ENCODE assay signal across 8 mouse cellular contexts in the genomic region with DNA sequence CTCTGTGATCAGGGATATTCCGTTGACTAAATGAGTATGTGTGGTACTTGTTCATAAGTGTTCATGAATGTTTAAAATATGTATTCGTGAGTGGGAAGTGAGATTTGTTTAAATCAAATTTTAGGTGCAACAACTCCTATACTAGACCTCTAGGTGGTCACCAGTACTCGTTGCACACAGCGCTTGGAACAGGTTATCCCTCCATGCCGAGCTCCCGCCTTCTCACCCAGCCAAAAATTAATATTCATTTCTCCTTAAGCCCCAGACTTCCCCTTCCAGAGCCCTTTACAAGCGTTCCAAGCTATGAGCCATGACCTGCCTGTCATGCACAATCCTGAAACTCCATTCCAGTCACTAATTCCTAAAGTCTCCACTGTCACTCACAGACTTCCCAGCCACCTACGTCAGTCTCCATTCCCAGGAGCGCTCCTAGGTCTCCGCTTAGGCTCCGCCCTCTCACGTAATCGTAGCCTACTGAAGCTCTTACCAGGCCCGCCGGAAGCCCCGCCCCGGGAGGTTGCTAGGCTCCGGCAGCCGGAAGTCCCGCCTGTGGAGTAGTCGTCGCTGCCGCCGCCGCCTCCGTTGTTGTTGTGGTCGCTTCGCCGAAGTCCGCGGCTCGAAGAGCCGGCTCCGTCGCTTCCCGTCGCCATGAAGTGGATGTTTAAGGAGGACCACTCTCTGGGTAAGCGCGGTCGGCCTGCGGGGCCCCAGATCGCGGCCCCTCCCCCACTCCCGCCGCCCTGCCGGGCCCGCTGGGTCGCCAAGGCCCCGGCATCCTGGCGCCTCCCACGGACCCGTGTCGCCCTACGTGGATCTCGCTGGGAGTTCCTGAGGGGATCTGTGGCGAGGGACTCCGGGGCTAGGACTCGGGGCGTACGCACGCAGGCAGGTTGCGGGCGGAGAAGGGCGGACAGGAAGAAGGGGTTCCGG. TPM values are rescaled to one million over a fixed set of nuclear protein-coding genes. Genes with fewer than 3 reads are reported as not detected.
DNase-seq lines count a peak whose midpoint lies in the region; ATAC-seq and TF ChIP-seq lines count a peak whose summit lies in the region.

A gene (plus strand): TSS at position 533 of the 930 bp plus-strand sequence.

- H3K9me3 ChIP-seq in G1E (replicated peaks): no peaks in the 10 kb centered on the region
- no peaks in the 10 kb centered on the region for H3K9me3 ChIP-seq in forebrain, embryonic 16.5 days (ENCODE audit: control insufficient read depth, low read length)
- H3K9me3 ChIP-seq in lung, embryonic 14.5 days (ENCODE audit: low read depth, low read length): no peaks in the 10 kb centered on the region

- peak within 1 kb of the TSS; percentile 98 for H3K4me3 ChIP-seq in G1E (ENCODE audit: low read depth, low read length)
- H3K4me3 ChIP-seq in forebrain, embryonic 16.5 days (replicated peaks; ENCODE audit: low read length): peak within 1 kb of the TSS; percentile 100
- H3K4me3 ChIP-seq in layer of hippocampus, adult 2 months: peak within 1 kb of the TSS; percentile 91
- H3K4me3 ChIP-seq in lung, embryonic 14.5 days (ENCODE audit: low read depth, low read length): peak within 1 kb of the TSS; percentile 93
- peak within 1 kb of the TSS; percentile 93 for H3K4me3 ChIP-seq in olfactory bulb, adult 2 months (ENCODE audit: insufficient read depth, low read depth, low read length)
- peak within 1 kb of the TSS; percentile 95 for H3K4me3 ChIP-seq in thymus, adult 2 months (ENCODE audit: control insufficient read depth, insufficient read depth, low read length)

- ATAC-seq in G1E (ENCODE audit: extremely low read depth, insufficient number of reproducible peaks, low FRiP score, poor library complexity, severe bottlenecking): peak; percentile 87
- peak; percentile 100 for ATAC-seq in forebrain, embryonic 16.5 days
- ATAC-seq in lung, embryonic 14.5 days (ENCODE audit: insufficient read depth): peak; percentile 98

- TF ChIP-seq CTCF in G1E (IDR thresholded peaks at IDR 0.05; ENCODE audit: low read depth, low read length): no peak
- TF ChIP-seq CTCF in layer of hippocampus, adult 2 months (conservative IDR thresholded peaks at IDR 0.05): peak; percentile 52
- TF ChIP-seq CTCF in lung, embryonic 14.5 days (IDR thresholded peaks at IDR 0.05; ENCODE audit: low read depth): no peak
- TF ChIP-seq CTCF in olfactory bulb, adult 2 months (IDR thresholded peaks at IDR 0.05; ENCODE audit: insufficient read depth, low read depth, low read length): no peak
- TF ChIP-seq CTCF in thymus, adult 2 months (IDR thresholded peaks at IDR 0.05; ENCODE audit: borderline replicate concordance, control insufficient read depth, extremely low read depth, insufficient read depth, low read length, poor library complexity): 0 out of 2 replicates have a peak, but pooled peaks have one; percentile 7

- TF ChIP-seq POLR2A in olfactory bulb, adult 2 months (IDR thresholded peaks at IDR 0.05; ENCODE audit: insufficient read depth, low read depth, low read length): peak; percentile 37; the same call in 1 of the 2 replicates
- peak; percentile 56; the same call in 1 of the 2 replicates for TF ChIP-seq POLR2A in thymus, adult 2 months (IDR thresholded peaks at IDR 0.05; ENCODE audit: control insufficient read depth, extremely low read depth, insufficient read depth, low read length, poor library complexity)

- peak within 1 kb of the TSS; percentile 89 for H3K9ac ChIP-seq in forebrain, embryonic 16.5 days (replicated peaks; ENCODE audit: low read depth, low read length)
- H3K9ac ChIP-seq in lung, embryonic 14.5 days: peak within 1 kb of the TSS; percentile 78

- peak within 1 kb of the TSS; percentile 61 for H3K27ac ChIP-seq in forebrain, embryonic 16.5 days (ENCODE audit: low read length)
- H3K27ac ChIP-seq in layer of hippocampus, adult 2 months: peak within 1 kb of the TSS; percentile 92
- H3K27ac ChIP-seq in lung, embryonic 14.5 days (ENCODE audit: low read depth): peak within 1 kb of the TSS; percentile 70
- H3K27ac ChIP-seq in olfactory bulb, adult 2 months (ENCODE audit: insufficient read depth, low read depth, low read length): peak within 1 kb of the TSS; percentile 46; the same call in 1 of the 2 replicates
- H3K27ac ChIP-seq in thymus, adult 2 months (ENCODE audit: control insufficient read depth, insufficient read depth, low read length): 0 out of 2 replicates have a peak within 1 kb of the TSS, but pooled peaks have one; percentile 20

- whole genome bisulfite sequencing in forebrain, embryonic 16.5 days: under 1% methylated on average over 65 of the region's 65 CpGs
- under 1% methylated on average over 65 of the region's 65 CpGs for WGBS in lung, embryonic 14.5 days
- WGBS in olfactory bulb, adult 2 months: under 1% methylated on average over 65 of the region's 65 CpGs
- under 1% methylated on average over 65 of the region's 65 CpGs for WGBS in thymus, adult 2 months

- no peaks in the 10 kb centered on the region for H3K27me3 ChIP-seq in G1E (ENCODE audit: insufficient read depth, low read length)
- no peaks in the 10 kb centered on the region for H3K27me3 ChIP-seq in forebrain, embryonic 16.5 days (replicated peaks; ENCODE audit: control insufficient read depth, insufficient read depth, low read length)
- H3K27me3 ChIP-seq in lung, embryonic 14.5 days (ENCODE audit: insufficient read depth, low read length): no peaks in the 10 kb centered on the region
- no peaks in the 10 kb centered on the region for H3K27me3 ChIP-seq in thymus, adult 2 months (ENCODE audit: control insufficient read depth, insufficient read depth, low read length)

- peak; percentile 93 for DNase-seq in G1E (ENCODE audit: low spot score)
- peak; percentile 99 to 100 for DNase-seq in cerebellum, adult 18-20 months
- DNase-seq in heart, postnatal 36 days: peak; percentile 95 to 98
- DNase-seq in layer of hippocampus, adult 2 months (ENCODE audit: low spot score in 2 of 2): peak; percentile 97
- DNase-seq in lung, embryonic 14.5 days: peak; percentile 99
- DNase-seq in thymus, adult 2 months: peak; percentile 96

- peaks cover 38% of the 10 kb centered on the region for H3K4me1 ChIP-seq in G1E (ENCODE audit: insufficient read depth, low read depth, low read length)
- peaks cover 17% of the 10 kb centered on the region for H3K4me1 ChIP-seq in forebrain, embryonic 16.5 days (replicated peaks; ENCODE audit: control insufficient read depth, insufficient read depth, low read length)
- peaks cover 5% of the 10 kb centered on the region; the same call in 1 of the 2 replicates for H3K4me1 ChIP-seq in lung, embryonic 14.5 days (ENCODE audit: insufficient read depth)
- peaks cover 14% of the 10 kb centered on the region for H3K4me1 ChIP-seq in olfactory bulb, adult 2 months (ENCODE audit: control insufficient read depth, insufficient read depth, low read length)
- peaks cover 14% of the 10 kb centered on the region for H3K4me1 ChIP-seq in thymus, adult 2 months (replicated peaks; ENCODE audit: control insufficient read depth, insufficient read depth, low read length)

- peak within 1 kb of the TSS; percentile 95 for H3K4me2 ChIP-seq in forebrain, embryonic 16.5 days (ENCODE audit: low read length)
- peak within 1 kb of the TSS; percentile 87 for H3K4me2 ChIP-seq in lung, embryonic 14.5 days

- intact Hi-C loops in heart, postnatal 36 days (cut with DNase I): loop anchor here (2.0 kb wide), 1 partner anchor 50 kb away; no protein-coding TSS in a partner anchor

- H3K36me3 ChIP-seq in G1E (replicated peaks): peaks cover 29% of the 10 kb centered on the region
- H3K36me3 ChIP-seq in forebrain, embryonic 16.5 days (ENCODE audit: control insufficient read depth, insufficient read depth): peaks cover 9% of the 10 kb centered on the region; the same call in 1 of the 2 replicates
- H3K36me3 ChIP-seq in lung, embryonic 14.5 days (ENCODE audit: insufficient read depth): peaks cover 18% of the 10 kb centered on the region
- peaks cover 13% of the 10 kb centered on the region for H3K36me3 ChIP-seq in thymus, adult 2 months (ENCODE audit: control insufficient read depth, insufficient read depth, low read length)

RNA-seq across cellular contexts. Expression of the gene that starts here (rescaled TPM):
- total RNA-seq in G1E (2014; fragmentation: Nextera tagmentation): 36.6 and 43.8 TPM in 2 replicates
- total RNA-seq in G1E (2017): 50.4 and 53.7 TPM in 2 replicates
- 2.1 and 3.7 TPM in 2 replicates for polyA plus RNA-seq in G1E (2012)
- 479 and 491 TPM in 2 replicates for polyA plus RNA-seq in forebrain, embryonic 16.5 days (2015; fragmentation: Nextera tagmentation; extraction: Ambion mirVana)
- 100 to 1,000 TPM; 128 to 138 TPM for total RNA-seq in heart, postnatal 36 days (2021)
- total RNA-seq in layer of hippocampus, adult 2 months (2021): 100 to 1,000 TPM; 208 to 225 TPM
- polyA plus RNA-seq in lung, embryonic 14.5 days (2014; fragmentation: Nextera tagmentation; extraction: Ambion mirVana): 147 and 163 TPM in 2 replicates
- polyA plus RNA-seq in olfactory bulb, adult 2 months (2012; ENCODE audit: insufficient read depth, insufficient read length, low replicate concordance, missing spikeins): not detected in 2 replicates
- 34.1 and 45.3 TPM in 2 replicates for polyA plus RNA-seq in thymus, adult 2 months (2012; rRNA removed)

Comparison
In these comparisons a context has a peak if more than half of its experiments do, and no peak if none do; other contexts are left out.
1. Peak in every context shown above with its lines: DNase-seq, ATAC-seq, H3K4me3 ChIP-seq and H3K27ac ChIP-seq.
2. CTCF ChIP-seq: peak in layer of hippocampus, adult 2 months (single experiment) and thymus, adult 2 months (single experiment); none in G1E (single experiment), lung, embryonic 14.5 days (single experiment) and olfactory bulb, adult 2 months (single experiment).
3. H3K27ac ChIP-seq: peak in every context shown above with its lines; median percentile 92 in layer of hippocampus, adult 2 months; 70 in lung, embryonic 14.5 days; 61 in forebrain, embryonic 16.5 days; 46 in olfactory bulb, adult 2 months; 20 in thymus, adult 2 months.